8 mouse cellular contexts compared by ENCODE assay signal in the genomic region with DNA sequence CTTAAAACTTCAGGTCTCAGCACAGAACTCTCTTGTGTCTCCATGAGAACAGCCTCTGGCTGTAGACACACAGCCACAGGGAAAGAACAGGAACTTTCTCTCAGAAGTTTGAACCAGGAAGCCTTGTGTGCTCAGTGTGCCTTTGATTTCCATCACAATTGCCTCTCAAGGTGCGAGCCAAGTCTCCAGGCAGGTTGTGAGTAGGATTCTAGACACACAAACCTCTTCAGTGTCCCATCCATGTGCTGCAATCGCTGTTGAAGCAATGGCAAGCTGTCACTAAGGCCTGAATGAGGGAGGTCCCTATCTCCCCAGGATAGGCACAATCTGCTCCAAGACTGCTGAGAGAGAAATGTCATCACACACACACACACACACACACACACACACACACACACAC. TPM values are rescaled to one million over a fixed set of nuclear protein-coding genes. Genes with fewer than 3 reads are reported as not detected.
DNase-seq lines count a peak whose midpoint lies in the region; ATAC-seq and TF ChIP-seq lines count a peak whose summit lies in the region.

No protein-coding gene starts in this region.

- H3K36me3 ChIP-seq in liver, adult 2 months (ENCODE audit: control insufficient read depth, insufficient read depth, low read length), result peaks cover 6% of the 10 kb centered on the region
- peaks cover 21% of the 10 kb centered on the region for H3K36me3 ChIP-seq in embryonic facial prominence, embryonic 13.5 days
- peaks cover 9% of the 10 kb centered on the region for H3K36me3 ChIP-seq in heart, embryonic 16.5 days (ENCODE audit: control insufficient read depth, insufficient read depth)

- H3K4me3 ChIP-seq in liver, adult 2 months (ENCODE audit: insufficient read depth, low read depth, low read length), result no peak overlapping the region
- no peak overlapping the region for H3K4me3 ChIP-seq in embryonic facial prominence, embryonic 13.5 days
- H3K4me3 ChIP-seq in heart, embryonic 16.5 days (ENCODE audit: low read length), result no peak overlapping the region; the same call in 1 of the 2 replicates

- WGBS in liver, adult 2 months, result 54% methylated on average over 2 of the region's 2 CpGs
- WGBS in embryonic facial prominence, embryonic 13.5 days, result 35% methylated on average over 2 of the region's 2 CpGs
- 41% methylated on average over 2 of the region's 2 CpGs for WGBS in heart, embryonic 16.5 days

- DNase-seq in liver, adult 2 months (ENCODE audit: extremely low read depth, low read depth, low spot score), result no peak
- no peak for DNase-seq in liver
- DNase-seq in lung, postnatal 14 days, result peak; percentile 24
- DNase-seq in right cerebral cortex, adult 2 months (ENCODE audit: low spot score in 2 of 2), result no peak
- DNase-seq in right cerebral cortex, postnatal 36 days (ENCODE audit: low spot score in 2 of 2), result no peak
- no peak for DNase-seq in kidney, postnatal 25 days

- no peaks in the 10 kb centered on the region; the same call in 1 of the 2 replicates for H3K79me2 ChIP-seq in liver, adult 2 months (ENCODE audit: control insufficient read depth, insufficient read depth, low read length)

- H3K27me3 ChIP-seq in liver, adult 2 months (ENCODE audit: control insufficient read depth, insufficient read depth, low read length), result no peaks in the 10 kb centered on the region
- H3K27me3 ChIP-seq in embryonic facial prominence, embryonic 13.5 days, result no peaks in the 10 kb centered on the region
- no peaks in the 10 kb centered on the region for H3K27me3 ChIP-seq in heart, embryonic 16.5 days (ENCODE audit: control insufficient read depth, insufficient read depth, low read length)

- ATAC-seq in embryonic facial prominence, embryonic 13.5 days (ENCODE audit: insufficient number of reproducible peaks, insufficient read depth, low FRiP score, low TSS enrichment, low read depth), result no peak
- ATAC-seq in heart, embryonic 16.5 days (replicated peaks; ENCODE audit: extremely low read depth, insufficient read depth, low FRiP score), result no peak

- H3K4me1 ChIP-seq in liver, adult 2 months (ENCODE audit: control insufficient read depth, insufficient read depth, low read length), result peaks cover 19% of the 10 kb centered on the region
- H3K4me1 ChIP-seq in embryonic facial prominence, embryonic 13.5 days, result peaks cover 50% of the 10 kb centered on the region
- peaks cover 36% of the 10 kb centered on the region for H3K4me1 ChIP-seq in heart, embryonic 16.5 days (ENCODE audit: control insufficient read depth, insufficient read depth, low read length)

- peak overlapping the region; percentile 64 for H3K9ac ChIP-seq in liver, adult 2 months (ENCODE audit: low read depth, low read length)
- H3K9ac ChIP-seq in embryonic facial prominence, embryonic 13.5 days, result no peak overlapping the region
- peak overlapping the region; percentile 84 for H3K9ac ChIP-seq in heart, embryonic 16.5 days (ENCODE audit: low read length)

- H3K4me2 ChIP-seq in embryonic facial prominence, embryonic 13.5 days, result peak overlapping the region; percentile 94; the same call in 1 of the 2 replicates
- peak overlapping the region; percentile 78; the same call in 1 of the 2 replicates for H3K4me2 ChIP-seq in heart, embryonic 16.5 days (ENCODE audit: low read depth, low read length)

- peaks cover 7% of the 10 kb centered on the region; the same call in 1 of the 2 replicates for H3K9me3 ChIP-seq in embryonic facial prominence, embryonic 13.5 days
- H3K9me3 ChIP-seq in heart, embryonic 16.5 days (replicated peaks; ENCODE audit: control insufficient read depth, low read length), result peaks cover 4% of the 10 kb centered on the region; the same call in 1 of the 2 replicates

- peak overlapping the region; percentile 57 for H3K27ac ChIP-seq in liver, adult 2 months (replicated peaks; ENCODE audit: insufficient read depth, low read depth, low read length)
- peak overlapping the region; percentile 95 for H3K27ac ChIP-seq in embryonic facial prominence, embryonic 13.5 days
- H3K27ac ChIP-seq in heart, embryonic 16.5 days (ENCODE audit: low read length), result peak overlapping the region; percentile 96

- TF ChIP-seq POLR2A in liver, adult 2 months (IDR thresholded peaks at IDR 0.05; ENCODE audit: extremely low read depth, insufficient read depth, low read length), result no peak

- TF ChIP-seq CTCF in liver, adult 2 months (IDR thresholded peaks at IDR 0.05; ENCODE audit: low read depth, low read length), result no peak

RNA-seq across cellular contexts. Expression of a gene that starts 10.8 kb away (rescaled TPM):
- 26.3 and 39.2 TPM in 2 replicates for total RNA-seq in liver, adult 2 months (2014; rRNA removed)
- 20.3 and 33.8 TPM in 2 replicates for polyA plus RNA-seq in liver, adult 2 months (2012; rRNA removed)
- 11.1 and 13.5 TPM in 2 replicates for polyA plus RNA-seq in embryonic facial prominence, embryonic 13.5 days (2015; fragmentation: Nextera tagmentation; extraction: Ambion mirVana)
- 9.1 and 9.8 TPM in 2 replicates for polyA plus RNA-seq in heart, embryonic 16.5 days (2015; fragmentation: Nextera tagmentation; extraction: Ambion mirVana)
